Mouse (Mus musculus) liver, postnatal 0 days (tissue): ENCODE data around the gene Tmem94. TPM values are rescaled to one million over a fixed set of nuclear protein-coding genes. Genes with fewer than 3 reads are reported as not detected.

Experiments used
- ATAC-seq: fragments of 200-750 bp; cut with Nextera tagmentation; 2 replicates; pipeline ENCODE4 v1.8.0; 2017; ENCODE audit warnings: mild to moderate bottlenecking, moderate library complexity
- DNase-seq: peaks from one replicate; pipeline ENCODE4 v3.0.0-alpha.2; 2016
- H3K27ac ChIP-seq: fragments of 300-500 bp; sonication (generic); 2 replicates; pipeline ENCODE4 v1.5.1; 2014; ENCODE audit warnings: antibody characterized with exemption, moderate library complexity, mild to moderate bottlenecking, low read depth
- H3K27me3 ChIP-seq: fragments of 300-500 bp; sonication (generic); 2 replicates; pipeline ENCODE4 v1.6.1; 2014; ENCODE audit warnings: low read length, control low read depth, mixed read lengths; ENCODE audit not compliant: insufficient read depth
- H3K36me3 ChIP-seq: fragments of 300-500 bp; sonication (generic); replicated peaks from 2 replicates; pipeline ENCODE4 v1.6.1; 2014; ENCODE audit warnings: mild to moderate bottlenecking, control low read depth, low read length, moderate library complexity, mixed read lengths; ENCODE audit not compliant: insufficient read depth
- H3K4me1 ChIP-seq: fragments of 300-500 bp; sonication (generic); 2 replicates; pipeline ENCODE4 v1.6.1; 2014; ENCODE audit warnings: antibody characterized with exemption, mild to moderate bottlenecking, control low read depth; ENCODE audit not compliant: insufficient read depth
- H3K4me2 ChIP-seq: fragments of 300-500 bp; sonication (generic); 2 replicates; pipeline ENCODE4 v1.6.1; 2014; ENCODE audit warnings: low read depth, mild to moderate bottlenecking, low read length, moderate library complexity, mixed read lengths
- H3K4me3 ChIP-seq: fragments of 300-500 bp; sonication (generic); 2 replicates; pipeline ENCODE4 v1.5.1; 2014; ENCODE audit warnings: low read depth, low read length
- H3K9ac ChIP-seq: fragments of 300-500 bp; sonication (generic); replicated peaks from 2 replicates; pipeline ENCODE4 v1.6.1; 2014; ENCODE audit warnings: mild to moderate bottlenecking, moderate library complexity
- H3K9me3 ChIP-seq: fragments of 300-500 bp; sonication (generic); 2 replicates; pipeline ENCODE4 v1.6.1; 2016; ENCODE audit warnings: mild to moderate bottlenecking, control low read depth, low read length, mixed read lengths
- CTCF ChIP-seq: sonication (generic); IDR thresholded peaks from 2 replicates; pipeline ENCODE4 v1.5.1; 2016; ENCODE audit warnings: antibody characterized with exemption, low read depth
- EP300 ChIP-seq: IDR thresholded peaks from 2 replicates; pipeline ENCODE4 v1.6.1; 2016; ENCODE audit warnings: antibody characterized with exemption, low read depth, mild to moderate bottlenecking
- WGBS: fragments of 180-500 bp; shearing (Covaris S2); extraction: QIAGEN DNeasy Blood & Tissue Kit; methylation state at CpG from one replicate; pipeline ENCODE4 v1.1.7; 2014; ENCODE audit not compliant: insufficient replicate concordance; 5-methylcytosine and 5-hydroxymethylcytosine counted together
- polyA plus RNA-seq: library from polyadenylated mRNA; unstranded; fragments of >200 nt; fragmentation: Nextera tagmentation; extraction: Ambion mirVana; gene quantifications from 2 replicates; pipeline ENCODE4 v1.2.1, GENCODE M21; 2015

Gene Tmem94
- polyA plus RNA-seq, 1 experiment from 2014 or later = 4.1 TPM

DNA sequence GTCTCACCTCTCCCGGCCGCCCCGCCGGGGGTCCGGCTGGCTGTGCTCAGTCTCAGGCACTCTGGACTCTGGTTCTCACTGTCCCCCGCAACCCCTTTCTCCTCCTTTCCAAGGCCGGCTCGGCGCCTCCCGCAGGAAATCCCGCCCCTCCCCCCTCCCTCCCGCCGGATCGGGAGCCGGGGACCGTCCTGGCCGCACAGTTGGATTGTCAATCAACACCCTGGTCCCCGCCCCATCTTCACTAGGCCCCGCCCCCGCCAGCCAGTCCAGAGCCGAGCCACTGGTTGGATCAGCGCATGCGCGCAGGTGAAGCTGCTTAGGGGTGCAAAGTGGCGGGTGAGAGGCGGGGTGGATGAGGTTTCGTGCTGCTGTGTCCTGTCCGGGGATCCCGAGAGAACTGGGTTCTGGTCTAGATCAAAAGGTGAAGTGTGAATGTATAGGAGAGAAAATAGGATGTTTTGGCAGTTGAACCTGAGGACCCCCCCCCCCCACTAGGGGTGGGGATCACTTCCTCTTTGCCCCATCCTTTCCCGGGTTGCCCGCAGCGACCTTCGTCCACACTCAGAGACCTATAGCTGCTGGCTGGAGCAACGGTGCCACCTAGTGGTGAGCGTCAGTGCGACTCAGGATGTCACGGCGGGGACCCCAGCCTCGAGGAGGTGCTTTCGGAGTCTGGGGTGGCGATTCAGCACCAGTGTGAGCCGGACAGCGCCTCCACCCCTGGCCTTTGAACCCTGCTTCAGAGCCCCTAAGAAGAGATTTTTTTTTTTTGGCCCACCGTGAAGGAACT is 48.5 kb downstream of the Tmem94 start, which contains the start of gene Caskin2:
TSS of gene Caskin2 (minus strand) at position 133 of the 790 bp plus-strand sequence.
- WGBS = 0% methylated on average over 42 of the region's 44 CpGs
- ATAC-seq = peak; percentile 87
- H3K4me1 ChIP-seq = peaks cover 48% of the 10 kb centered on the region

DNA sequence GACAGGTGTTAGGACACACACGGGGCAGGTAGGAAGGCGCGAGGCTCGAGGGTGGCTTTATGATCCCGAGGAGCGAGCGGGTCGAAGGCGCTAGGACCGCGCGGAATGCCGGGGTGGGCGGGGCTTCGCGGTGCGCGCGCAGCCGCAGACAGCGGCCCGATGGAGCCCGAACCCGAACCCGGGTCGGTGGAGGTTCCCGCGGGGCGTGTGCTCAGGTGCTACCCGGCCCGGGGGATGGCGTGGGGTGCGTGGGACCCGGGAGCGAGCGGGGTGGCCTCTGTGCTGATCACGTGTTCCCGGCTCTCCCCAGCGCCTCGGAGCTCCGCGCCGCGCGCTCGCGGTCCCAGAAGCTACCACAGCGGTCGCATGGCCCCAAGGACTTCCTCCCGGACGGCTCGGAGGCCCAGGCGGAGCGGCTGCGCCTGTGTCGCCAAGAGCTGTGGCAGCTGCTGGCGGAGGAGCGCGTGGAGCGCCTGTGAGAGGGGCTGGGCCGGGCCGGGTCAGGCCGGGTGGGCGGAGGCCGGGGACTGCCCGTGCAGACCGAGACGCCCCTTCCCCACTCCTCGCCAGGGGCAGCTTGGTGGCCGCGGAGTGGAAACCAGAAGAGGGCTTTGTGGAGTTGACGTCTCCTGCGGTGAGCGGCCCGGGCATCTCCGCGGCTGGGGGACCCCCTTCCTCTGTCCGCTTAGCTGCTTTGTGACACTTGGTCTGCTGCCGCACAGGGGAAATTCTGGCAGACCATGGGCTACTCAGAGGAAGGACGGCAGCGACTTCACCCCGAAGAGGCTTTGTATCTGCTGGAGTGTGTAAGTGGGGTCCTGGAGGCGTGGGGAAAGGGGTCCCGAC is 49.6 kb downstream of the Tmem94 start, which contains the start of gene Tsen54:
TSS of gene Tsen54 (plus strand) at position 120 of the 846 bp plus-strand sequence.
- H3K27me3 ChIP-seq = no peaks in the 10 kb centered on the region
- peak within 1 kb of the TSS; percentile 67 for H3K9ac ChIP-seq
- DNase-seq (peak; percentile 91), ATAC-seq (peak; percentile 54)
- H3K36me3 ChIP-seq = 0 out of 2 replicates have a peak, but pooled peaks cover 3% of the 10 kb centered on the region
- H3K4me3 ChIP-seq = peak within 1 kb of the TSS; percentile 91
- H3K4me2 ChIP-seq = peak within 1 kb of the TSS; percentile 96
- H3K9me3 ChIP-seq = no peaks in the 10 kb centered on the region
- H3K27ac ChIP-seq = peak within 1 kb of the TSS; percentile 82
- under 1% methylated on average over 80 of the region's 84 CpGs for WGBS
- TF ChIP-seq EP300 (no peak), CTCF (no peak)
- peaks cover 37% of the 10 kb centered on the region for H3K4me1 ChIP-seq

More for the DNA sequence above, 48.5 kb downstream of the Tmem94 start, which contains the start of gene Caskin2:
- TF ChIP-seq CTCF (peak; percentile 98), EP300 (no peak)
- H3K27ac ChIP-seq = peak within 1 kb of the TSS; percentile 82
- peak within 1 kb of the TSS; percentile 91 for H3K4me3 ChIP-seq
- no peaks in the 10 kb centered on the region for H3K27me3 ChIP-seq
- peak; percentile 99 for DNase-seq
- H3K9me3 ChIP-seq = no peaks in the 10 kb centered on the region
- H3K9ac ChIP-seq = peak within 1 kb of the TSS; percentile 82
- H3K36me3 ChIP-seq = no peaks in the 10 kb centered on the region
- H3K4me2 ChIP-seq = peak within 1 kb of the TSS; percentile 96

DNA sequence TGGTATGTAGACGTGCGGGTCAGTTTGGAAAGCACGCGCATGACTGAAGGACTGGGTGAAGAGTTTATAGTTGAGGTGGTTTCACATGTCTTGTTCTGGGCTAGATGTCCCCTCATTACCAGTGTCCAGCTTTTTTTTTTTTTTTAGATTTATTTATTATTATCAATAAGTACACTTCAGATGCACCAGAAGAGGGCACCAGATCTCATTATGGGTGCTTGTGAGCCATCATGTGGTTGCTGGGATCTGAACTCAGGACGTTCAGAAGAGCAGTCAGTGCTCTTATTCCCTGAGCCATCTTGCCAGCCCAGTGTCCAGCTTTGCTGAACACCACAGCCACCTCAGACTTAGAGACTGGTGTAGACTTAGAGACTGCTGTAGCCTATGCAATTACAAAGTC is 52.1 kb downstream of the Tmem94 start:
- DNase-seq = no peak
- Histone ChIP-seq H3K36me3 (peaks cover 8% of the 10 kb centered on the region; the same call in 1 of the 2 replicates), H3K27ac (no peak overlapping the region), H3K4me2 (no peak overlapping the region), H3K9ac (no peak overlapping the region), H3K9me3 (no peaks in the 10 kb centered on the region), H3K4me1 (peaks cover 21% of the 10 kb centered on the region), H3K4me3 (no peak overlapping the region), H3K27me3 (no peaks in the 10 kb centered on the region)
- TF ChIP-seq EP300 (no peak), CTCF (peak; percentile 37)
- WGBS = 89% methylated on average over 5 of the region's 5 CpGs
- no peak for ATAC-seq

DNA sequence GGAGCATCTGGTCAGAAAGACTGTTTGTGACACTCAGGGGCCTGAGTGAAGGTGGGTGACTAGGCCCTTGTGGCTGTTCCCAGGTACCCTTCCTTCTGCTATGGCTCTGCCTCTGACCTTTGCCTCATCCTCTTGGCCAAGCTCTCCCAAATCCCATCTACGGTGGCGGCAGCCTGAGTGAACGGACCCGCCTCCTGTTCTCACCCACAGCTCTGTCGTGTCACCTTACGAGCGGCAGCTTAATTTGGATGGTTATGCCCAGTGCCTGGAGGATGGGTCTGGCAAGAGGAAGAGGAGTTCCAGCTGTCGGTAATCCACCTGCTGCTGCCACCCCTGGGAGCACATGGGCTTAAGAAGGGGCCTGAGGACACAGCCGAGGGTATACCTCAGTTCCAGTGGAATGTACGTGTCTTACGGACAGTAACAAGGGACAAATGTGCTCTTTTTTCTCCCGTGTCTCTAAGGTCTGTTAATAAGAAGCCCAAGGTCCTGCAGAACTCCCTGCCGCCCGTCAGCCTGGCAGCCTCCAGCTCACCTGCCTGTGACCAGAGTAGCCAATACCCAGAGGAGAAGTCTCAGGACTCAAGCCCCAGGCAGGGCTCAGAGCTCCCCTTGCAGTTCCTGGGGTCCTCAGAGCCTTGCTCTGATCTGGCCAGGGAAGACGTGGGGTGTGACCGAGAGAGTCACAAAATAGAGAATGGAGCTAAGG is 54.8 kb downstream of the Tmem94 start:
- peaks cover 13% of the 10 kb centered on the region; the same call in 1 of the 2 replicates for H3K36me3 ChIP-seq
- H3K9me3 ChIP-seq = no peaks in the 10 kb centered on the region
- ATAC-seq = no peak
- no peak overlapping the region for H3K9ac ChIP-seq
- DNase-seq = no peak
- no peaks in the 10 kb centered on the region for H3K27me3 ChIP-seq
- peaks cover 20% of the 10 kb centered on the region for H3K4me1 ChIP-seq
- no peak overlapping the region for H3K4me3 ChIP-seq
- WGBS = 88% methylated on average over 16 of the region's 16 CpGs
- no peak overlapping the region for H3K27ac ChIP-seq
- no peak overlapping the region for H3K4me2 ChIP-seq
- TF ChIP-seq EP300 (no peak), CTCF (no peak)

DNA sequence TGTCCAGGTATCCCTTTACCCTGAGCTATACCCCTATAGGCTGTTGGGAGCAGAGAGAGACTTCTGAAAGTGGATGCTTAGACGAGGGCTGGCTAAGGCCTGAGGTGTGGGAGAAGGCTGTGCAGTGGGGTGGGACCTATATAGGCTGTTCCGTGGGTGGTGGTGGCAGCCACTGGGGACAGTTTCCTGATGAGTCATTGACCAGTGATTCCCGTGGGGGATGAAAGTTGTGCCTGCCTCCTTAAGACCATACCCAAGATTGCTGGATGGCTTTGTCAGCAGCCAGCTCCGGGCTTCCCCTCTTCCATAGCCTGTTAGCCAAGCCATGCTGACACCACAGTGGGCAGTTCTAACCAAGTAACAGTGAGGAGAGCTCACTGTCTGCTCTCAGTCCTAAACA is 55.8 kb downstream of the Tmem94 start:
- peaks cover 13% of the 10 kb centered on the region; the same call in 1 of the 2 replicates for H3K36me3 ChIP-seq
- H3K4me2 ChIP-seq = no peak overlapping the region
- no peaks in the 10 kb centered on the region for H3K9me3 ChIP-seq
- H3K9ac ChIP-seq = no peak overlapping the region
- TF ChIP-seq EP300 (no peak), CTCF (no peak)
- 0 out of 2 replicates have a peak, but pooled peaks cover 2% of the 10 kb centered on the region for H3K27me3 ChIP-seq
- ATAC-seq (no peak), DNase-seq (no peak)
- no peak overlapping the region for H3K27ac ChIP-seq
- peaks cover 18% of the 10 kb centered on the region for H3K4me1 ChIP-seq
- 67% methylated on average over 4 of the region's 4 CpGs for WGBS
- no peak overlapping the region for H3K4me3 ChIP-seq
